Mouse (Mus musculus) Muller cell, postnatal 12 days (primary cell): Measurements from ENCODE around the gene Cul1.
A peak's percentile ranks its signal among the peaks of the same experiment; 100 is the strongest.
"Not testable (repeated sequence)": the region's sequence is repeated elsewhere in the genome, so short reads cannot be mapped to it uniquely, and the experiment has no call there.

Experiments used
- DNase-seq: peaks from one replicate; pipeline ENCODE4 v3.0.0-alpha.2; 2015; ENCODE audit errors: inconsistent ontology term

Cul1 gene

DNA sequence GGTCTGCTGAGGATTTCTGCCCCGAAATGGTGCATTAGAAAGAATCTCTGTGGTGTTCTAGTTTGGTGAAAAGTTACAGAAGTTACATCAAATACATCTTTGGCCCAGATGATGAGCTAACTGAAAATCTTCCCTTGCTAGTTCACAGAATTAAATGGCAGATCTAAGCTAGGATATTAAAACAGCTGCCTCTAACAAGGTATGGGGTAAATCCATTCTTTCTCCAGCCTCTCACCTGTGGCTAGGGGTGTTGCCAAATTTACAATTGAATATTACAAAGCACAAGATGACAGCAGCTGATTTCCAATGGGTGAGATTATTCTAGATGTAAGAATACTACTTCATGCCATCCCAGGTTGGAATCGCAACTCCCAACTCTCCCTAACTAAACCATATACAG lies at the start of gene Cul1:
TSS of gene Cul1 (plus strand) at position 301 of the 400 bp plus-strand sequence.
- no peak for DNase-seq

DNA sequence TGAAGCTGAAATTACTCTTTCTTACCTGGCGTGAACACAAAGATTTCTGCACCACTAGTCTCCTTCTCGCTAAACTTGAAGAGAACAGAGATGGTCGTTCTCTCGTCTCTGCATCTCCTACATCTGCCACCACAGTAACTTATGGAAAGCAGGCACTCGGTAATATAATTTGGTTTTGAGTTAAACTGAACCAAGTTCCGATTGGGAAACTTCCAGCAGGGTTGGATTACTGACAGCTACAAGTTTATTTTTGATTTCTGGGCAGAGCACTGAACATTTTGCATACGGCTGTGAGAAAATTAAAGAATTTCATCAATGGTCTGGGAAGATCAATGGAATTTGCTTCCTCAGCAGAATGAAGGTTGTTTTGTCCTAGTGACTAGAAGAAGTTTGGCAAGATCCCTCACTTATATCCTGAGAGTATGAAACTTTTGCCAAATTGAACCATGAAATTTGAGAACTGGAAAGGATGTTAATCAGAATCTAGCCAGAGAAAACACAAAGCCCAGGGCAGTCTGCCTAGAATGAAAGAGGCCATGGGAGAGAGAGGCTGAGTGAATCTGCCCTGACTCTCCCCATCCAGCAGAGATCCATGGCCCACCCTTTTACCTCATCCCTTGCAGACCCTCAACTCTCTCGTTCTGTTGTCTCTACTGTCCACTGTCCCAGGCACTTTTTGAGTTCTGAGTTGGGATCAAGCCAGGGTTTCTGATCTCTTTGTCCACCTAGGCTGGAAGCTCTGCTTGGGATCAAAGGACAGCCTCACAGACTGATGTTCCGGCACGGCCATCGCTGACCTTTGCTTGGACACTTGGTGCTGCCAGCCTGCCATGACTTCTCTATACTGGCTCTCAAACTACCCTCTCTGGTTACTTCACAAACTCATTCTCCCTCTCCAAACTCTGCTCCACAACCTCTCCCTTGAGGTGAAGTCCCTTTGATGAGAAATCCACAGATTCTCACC lies 48.5 kb upstream of the Cul1 start:
- peak; percentile 94 for DNase-seq

DNA sequence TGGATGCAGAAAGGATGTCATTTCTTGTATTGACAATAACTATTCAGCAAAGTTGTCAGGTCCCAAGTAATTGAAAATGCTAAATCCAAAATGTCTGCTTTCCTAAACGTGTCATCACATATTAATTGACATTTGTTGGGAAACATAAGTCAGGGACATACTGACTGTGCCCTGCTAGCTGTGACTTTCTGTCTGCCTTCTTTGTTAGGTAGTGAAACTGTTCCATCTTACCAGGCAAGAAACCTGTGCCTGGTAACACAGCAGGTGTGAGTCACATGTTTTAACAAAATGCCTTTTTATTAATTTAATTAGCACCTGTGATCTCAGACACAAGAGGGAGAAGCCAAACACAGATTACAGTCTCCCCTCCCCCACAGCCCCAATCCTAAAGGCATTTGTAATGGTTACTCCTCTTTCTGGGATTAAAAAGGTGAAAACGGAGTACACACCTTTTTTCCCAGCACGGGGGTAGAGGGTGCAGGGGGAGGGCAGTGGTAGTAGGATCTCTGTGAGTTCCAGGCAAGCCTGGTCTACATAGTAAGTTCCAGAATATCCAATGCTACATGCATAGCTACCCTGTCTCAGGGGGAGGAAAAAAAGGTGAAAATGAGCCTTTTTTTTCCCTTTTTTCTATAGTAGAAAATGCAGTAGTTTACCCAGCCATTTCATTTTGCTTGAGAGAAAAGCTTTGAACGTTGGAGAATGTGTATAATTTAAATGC lies 40.2 kb upstream of the Cul1 start:
- no peak for DNase-seq

DNA sequence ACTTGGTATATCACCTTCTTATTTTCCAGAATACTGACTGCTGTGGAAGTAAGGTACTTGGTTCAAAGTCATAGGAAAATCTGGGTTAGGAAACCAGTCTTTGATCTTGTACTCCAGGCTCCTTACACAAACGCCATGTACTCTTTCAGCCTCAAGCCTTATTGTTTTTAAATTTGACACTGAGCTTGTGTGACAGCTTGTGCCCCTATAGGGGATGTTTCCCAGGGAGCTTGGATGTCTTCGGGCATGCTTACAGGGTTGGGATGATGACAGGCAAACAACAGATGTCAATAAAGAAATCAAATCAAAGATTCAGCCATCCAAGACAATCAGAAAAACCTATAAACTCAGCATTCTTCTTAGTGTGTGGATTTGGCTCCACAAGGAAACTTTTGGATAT lies 39.5 kb upstream of the Cul1 start:
- no peak for DNase-seq

DNA sequence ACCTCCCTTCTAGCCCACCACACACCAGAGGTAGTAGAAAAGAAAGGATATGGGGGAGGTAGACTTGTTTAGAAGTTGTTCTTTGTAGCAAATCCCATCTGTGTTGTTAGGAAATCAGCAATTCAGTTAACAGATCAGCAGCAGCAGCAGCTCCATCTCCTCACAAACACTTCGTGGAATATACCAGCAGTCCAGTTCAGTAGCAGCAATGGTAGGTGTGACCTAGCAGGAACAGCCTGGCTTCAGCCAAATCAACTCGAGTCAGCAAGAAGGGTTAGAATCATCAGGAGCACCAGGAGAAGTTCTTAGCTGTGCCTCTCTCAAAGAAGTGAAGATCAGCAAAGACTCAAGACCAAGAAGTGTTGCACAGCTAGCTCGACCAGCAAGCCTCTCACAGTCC lies 34.5 kb upstream of the Cul1 start:
- DNase-seq = no peak

DNA sequence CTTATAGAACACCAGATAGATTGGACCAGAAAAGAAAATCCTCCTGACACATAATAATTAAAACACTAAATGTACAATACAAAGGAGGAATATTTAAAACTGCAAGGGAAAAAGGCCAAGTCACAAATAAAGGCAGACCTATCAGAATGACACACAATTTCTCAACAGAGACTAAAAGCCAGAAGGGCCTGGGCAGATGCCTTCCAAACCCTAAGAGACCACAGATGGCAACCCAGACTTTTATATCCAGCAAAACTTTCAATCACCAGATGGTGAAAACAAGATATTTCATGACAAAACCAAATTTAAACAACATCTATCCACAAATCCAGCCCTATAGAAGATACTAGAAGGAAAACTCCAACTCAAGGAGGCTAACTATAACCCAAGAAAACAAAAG lies 33.0 kb upstream of the Cul1 start:
- DNase-seq = no peak

DNA sequence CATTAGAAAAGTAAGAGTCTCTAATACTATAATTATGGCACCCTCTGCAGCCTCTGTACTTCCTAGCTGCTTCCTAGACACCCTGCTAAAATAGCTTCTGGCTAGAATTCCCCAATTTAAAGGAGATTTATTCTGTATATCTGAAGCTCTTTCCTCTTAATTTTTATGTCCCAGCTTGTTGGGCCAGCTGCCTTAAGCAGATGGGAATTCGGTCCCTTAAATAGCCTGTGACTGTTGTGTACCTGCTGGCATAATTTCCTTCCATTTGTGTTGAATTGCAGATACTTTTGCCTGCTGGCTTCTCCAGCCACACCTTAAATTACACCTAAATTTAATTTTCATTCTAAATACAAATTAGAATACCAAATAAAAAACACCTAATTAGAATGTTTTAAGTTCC lies 32.0 kb upstream of the Cul1 start:
- DNase-seq = no peak

DNA sequence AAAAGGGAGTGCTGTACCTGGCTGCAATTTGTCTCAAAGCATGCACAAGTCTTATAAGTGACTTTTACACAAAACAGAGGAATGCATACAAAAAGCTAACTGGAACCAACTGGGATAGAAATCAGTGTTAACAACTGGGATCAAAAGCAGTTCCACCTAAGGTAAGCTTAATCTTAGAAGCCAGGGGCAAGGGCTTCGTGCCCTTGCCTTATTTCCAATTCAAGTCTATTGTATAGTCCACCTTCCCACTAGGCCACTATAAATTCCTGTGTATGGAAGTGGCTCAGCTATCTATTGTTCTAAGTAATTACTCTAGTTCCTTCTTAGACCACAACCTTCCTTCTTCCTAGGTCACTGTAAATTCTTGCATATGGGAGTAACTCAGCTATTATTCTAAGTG lies 27.1 kb upstream of the Cul1 start:
- no peak for DNase-seq

DNA sequence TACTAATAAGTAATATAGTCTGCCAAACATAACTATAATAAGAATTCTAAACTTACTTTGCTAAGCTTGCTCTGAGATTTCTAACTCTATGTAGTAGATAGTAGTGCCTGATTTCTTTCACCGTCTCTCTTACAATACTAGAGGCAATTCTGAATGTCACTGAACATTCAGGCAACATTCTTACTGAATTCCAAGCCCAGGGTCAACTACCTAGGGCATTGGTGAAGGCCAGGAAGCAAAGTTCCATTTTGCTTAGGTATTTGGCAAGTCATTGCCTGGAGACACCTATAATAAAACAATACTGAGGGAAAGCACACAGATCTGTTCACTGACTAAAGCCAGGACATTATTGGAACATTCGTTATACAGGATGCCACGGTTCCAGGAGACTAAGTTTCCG lies 26.6 kb upstream of the Cul1 start:
- not testable (repeated sequence) for DNase-seq

DNA sequence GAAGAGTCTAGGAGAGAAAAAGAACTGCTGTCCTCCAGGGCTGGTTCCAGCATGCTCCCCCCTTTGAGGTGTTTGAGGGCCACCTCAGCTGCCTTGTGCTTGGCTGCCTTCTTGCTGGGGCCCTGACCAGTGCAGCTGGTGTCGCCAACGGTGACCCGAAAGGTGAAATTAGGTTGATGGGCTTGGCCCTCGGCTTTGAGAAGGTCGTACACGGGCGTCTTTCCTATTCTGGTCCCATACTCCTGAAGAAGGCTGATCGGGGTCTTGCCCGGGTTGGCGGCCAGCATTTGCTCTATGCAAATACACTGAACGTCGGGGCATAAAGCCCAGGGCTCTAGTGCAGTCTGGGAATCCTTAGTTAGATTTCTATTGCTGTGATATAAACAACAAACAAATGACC lies 20.4 kb upstream of the Cul1 start:
- not testable (repeated sequence) for DNase-seq

DNA sequence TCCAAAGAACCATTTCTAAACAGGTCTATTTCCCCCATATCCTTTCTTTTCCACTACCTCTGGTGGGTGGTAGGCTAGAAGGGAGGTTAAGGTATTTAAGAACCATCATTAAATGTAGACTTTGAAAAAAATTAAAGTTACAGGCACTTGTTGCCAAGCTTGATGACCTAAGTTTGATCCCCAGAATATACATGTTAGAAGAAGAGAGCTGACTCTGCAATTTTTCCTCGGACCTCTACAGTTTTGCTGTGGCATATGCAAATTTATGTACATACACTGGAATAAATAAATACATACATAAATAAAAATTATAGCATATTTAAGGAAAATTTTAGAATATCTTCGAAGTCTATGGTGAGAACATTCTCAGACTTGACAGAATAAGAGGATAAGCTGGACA lies 13.1 kb upstream of the Cul1 start:
- no peak for DNase-seq

DNA sequence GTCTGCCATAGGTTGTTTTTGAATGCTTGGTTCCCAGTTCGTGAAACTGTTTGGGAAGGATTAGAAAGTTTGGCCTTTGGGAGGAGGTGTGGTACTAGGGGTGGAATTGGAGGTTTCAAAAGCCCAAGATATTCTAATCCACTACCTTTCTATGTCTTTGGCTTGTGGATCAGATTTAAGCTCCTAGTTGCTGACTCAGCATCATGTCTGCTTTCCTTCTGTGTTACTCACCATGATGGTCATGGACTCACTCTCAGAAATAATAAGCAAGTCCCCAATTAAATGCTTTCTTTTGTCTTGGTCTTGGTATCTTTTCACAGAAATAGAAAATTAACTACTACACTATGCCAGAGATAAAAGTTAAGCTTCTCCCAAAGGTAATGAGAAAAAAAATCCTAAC lies 5.5 kb upstream of the Cul1 start:
- DNase-seq = no peak

DNA sequence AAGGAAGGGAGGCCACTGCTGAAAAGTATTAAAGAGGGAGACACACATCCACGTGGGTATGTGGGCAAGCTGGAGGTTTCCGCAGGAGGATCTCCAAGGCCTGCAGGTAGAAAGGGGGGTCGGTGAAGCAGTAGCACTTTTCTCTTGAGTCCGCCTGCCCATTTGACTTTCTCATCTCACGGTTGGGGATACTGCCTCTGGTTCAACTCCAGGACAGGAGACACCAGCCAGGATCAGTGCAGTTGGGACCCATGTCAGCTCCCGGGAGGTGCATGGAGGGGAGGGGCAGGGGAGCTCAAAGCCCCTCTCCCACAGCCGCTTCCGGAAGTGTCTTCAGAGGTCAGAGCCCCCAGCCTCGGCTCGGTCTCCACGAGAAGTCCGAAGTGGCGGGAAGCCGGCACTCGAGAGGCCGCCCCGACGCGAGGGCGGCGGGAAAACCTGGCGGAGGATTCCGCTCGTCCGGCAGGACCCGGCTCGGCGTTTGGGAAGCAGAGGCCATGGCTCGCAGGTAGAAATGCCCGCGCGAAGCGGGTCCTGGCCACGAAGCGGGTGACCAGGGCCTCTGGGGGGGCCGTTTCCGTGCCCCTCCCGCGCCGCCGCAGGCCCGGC lies 428 bp downstream of the Cul1 start:
- no peak for DNase-seq

DNA sequence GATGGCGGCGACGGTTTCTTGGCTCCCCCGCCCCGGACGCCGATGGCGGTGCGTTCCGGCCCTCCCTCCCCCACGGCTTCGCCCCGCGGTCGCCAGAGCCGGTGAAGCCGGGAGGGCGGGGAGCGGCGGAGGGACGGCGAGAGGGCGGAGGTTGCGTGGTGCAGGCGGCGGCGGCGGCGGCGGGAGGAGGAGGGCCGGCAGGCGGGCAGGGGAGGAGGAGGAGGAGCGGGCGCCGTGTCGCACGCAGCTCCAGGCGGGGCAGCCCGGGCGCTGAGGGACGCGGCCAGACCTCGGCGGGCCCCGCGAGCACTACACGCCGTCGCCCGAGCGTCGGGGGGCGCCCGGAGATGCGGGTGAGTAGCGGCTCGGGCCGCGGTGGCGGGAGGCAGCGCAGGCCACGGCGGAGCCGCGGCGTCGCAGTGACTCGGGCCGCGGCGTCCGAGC lies 955 bp downstream of the Cul1 start:
- peak; percentile 90 for DNase-seq

DNA sequence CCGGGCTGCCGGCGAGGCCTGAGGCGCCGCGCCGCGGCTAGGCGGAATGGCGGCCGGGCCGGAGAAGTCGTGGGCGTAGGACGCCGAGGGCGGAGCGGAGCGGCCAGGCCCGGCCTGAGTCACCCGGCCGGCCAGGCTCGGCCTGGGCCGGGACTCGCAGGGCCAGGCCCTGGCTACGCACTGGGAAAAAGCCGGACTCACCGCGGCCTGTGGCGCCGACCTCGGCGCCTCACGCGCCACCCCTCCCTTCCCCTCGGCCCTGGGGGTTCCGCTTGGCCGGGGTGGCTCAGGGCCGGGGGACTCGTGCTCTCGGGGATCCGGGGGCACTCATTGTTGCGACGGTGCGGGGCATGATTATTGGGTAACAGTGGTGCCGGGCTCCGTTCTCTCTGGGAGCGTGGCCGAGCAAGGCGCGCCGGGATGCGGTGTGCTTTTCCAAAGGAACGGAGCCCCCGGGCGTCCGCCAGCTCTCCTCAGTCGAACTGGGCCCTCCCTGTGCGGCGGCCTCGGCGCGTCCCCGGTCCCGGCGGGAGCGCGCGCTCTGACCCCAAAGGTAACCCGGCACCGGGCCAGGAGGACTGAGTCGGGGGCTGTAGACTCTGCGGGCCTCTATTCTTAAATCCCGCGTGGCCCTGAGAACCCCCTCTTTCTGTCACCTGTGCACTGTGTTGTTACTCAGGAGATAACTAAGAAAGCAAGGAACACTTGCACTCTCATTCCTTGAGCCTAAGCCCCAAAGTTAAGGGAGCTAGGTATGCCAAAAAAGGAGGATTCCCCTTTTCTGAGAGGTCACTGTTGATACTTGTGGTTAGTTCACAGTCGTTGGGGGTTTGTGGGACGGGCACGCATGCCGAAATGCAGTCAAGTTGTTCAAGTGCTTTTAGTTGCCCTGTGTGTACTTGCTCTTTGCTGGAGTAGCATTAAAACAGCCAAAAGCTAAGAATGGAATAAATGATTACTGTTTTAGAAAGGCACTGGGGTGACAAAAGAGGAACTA lies 1.7 kb downstream of the Cul1 start:
- peak; percentile 81 for DNase-seq

DNA sequence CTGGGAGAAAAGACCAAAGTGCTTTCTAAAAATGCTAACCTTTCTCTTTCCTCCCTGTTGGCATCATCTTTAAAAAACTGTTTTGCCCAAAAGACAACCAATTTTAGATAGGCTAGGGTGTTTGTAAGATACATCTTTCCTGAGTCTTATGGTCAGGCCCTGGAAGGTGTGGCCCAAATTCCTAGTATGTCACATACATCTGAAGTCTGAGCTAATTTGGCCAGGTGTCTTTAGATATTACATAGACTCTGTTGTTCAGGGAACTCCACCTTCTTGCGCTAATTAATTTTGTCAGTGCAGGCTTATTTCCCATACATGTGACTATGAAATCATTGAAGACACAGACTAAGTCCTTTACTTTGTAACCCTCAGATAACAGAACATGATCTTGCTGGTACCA lies 2.6 kb downstream of the Cul1 start:
- DNase-seq = peak; percentile 28

DNA sequence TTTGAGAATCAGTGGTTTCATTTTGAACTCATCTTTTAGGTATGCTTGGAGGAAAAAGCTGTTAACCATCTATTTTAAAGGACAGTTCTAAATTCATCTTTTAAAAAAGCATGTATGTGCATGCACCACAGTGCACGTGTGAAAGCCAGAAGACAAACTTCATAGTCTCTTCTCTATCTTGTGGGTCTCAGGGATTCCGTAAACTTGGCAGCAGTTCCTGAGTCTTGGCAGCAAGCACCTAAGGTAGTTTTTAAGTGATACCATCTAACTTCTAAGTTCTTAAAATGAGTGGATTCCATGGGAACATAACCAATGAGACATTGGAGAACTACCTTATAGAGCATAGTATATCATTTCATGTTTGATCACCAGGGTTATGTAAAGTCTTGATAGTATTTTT lies 3.7 kb downstream of the Cul1 start:
- DNase-seq = no peak

DNA sequence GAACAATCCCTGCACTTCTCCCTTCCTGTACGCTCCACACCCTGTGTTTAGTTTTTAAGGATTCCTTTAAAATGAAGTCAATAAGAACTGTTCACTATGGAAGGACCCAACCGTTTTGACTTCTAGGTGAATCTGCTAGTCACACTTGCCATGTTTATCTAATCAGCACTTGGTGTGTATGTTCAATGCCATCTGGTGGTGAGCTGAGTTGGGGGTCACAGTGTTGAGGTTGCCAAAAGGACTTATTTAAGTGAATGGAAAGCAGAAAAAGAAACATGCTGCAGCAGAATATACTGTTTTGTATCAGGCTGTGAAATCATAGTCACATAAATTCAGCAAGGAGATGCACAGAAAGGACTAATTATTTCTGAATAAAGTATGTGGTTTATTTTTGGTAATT lies 12.2 kb downstream of the Cul1 start:
- no peak for DNase-seq

DNA sequence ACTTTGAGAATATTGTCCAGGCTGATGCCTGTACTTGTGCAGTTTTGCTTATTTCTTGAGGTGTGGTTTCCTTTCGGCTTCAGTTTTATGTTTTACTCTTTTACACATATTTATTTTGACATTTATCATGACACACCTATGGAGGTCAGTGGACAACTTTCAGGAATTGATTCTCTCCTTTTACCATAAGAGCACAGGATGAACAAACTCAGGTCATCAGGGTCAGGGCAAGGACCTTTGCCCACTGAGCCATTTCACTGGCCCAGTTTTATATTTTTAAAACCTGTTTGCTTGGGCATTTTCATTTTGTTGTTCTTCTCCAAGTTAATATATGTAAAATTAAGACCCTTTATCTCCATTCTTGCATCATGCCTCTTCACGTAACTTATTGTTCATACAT lies 13.3 kb downstream of the Cul1 start:
- no peak for DNase-seq

DNA sequence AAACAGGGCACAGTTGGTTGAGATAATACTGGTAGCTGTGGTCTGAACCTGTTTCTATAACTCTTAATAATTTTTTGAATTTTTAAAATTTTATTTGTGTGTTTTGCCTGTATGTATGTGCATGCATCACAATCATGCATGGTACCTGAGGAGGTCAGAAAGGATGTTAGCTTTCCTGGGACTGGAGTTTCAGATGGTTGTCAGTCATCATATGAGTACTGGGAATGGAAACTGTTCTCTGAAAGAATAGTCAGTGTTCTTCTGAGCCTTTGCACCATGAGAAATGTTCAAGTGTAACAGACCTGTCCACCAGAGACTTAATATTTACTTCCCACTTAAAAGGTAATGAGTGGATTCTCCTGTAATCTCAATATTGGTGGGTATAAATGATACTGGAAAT lies 13.9 kb downstream of the Cul1 start:
- DNase-seq = no peak

DNA sequence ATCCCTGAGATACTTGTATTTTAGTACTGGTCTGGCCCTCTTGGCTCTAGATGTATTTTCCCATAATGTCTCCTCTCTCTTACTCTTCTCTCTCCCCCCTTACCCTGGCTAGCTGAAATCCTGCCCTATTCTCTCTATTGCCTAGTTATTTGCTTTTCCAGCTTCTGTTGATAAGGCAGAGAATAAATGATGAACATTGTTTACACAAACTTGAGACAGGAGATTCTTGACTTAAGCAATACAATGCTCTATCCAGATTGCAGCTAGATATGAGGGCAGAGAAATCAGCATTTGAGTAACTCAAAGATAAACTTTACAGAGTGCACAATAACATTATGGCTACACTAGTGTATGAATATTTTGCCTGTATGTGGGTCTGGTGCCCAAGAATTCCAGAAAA lies 16.6 kb downstream of the Cul1 start:
- DNase-seq = no peak
